ENCODE assay signal across 8 mouse cellular contexts in the genomic region with DNA sequence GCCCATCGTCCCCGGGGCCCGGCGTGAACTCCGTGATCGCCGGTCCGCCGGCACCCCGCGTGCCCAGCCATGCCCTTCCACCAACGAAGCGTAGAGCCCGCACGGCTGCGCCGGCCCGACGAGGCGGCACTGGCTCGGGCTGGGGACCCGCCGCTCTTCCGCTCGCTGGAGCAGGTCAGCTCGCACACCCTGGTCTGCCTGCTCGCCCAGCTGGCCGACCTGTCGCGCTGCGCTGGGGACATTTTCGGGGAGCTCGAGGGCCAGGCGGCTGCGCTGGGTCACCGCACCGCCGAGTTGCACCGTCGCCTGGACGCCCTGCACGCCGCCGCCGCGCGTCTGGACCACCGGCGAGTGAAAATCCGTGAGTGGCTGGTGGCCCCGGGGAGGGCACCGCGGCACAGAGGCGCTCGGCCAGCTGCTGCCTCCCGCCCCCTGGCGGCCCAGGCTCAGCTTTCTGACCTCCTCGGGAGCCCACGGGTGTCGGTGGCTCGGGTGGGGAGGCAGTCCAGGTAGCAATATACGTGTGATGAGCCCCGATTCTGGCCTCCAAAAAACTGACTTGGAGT. TPM values are rescaled to one million over a fixed set of nuclear protein-coding genes. Genes with fewer than 3 reads are reported as not detected.
DNase-seq lines count a peak whose midpoint lies in the region; ATAC-seq and TF ChIP-seq lines count a peak whose summit lies in the region.

A gene (plus strand): TSS at position 70 of the 566 bp plus-strand sequence.

- H3K9me3 ChIP-seq in intestine, postnatal 0 days (ENCODE audit: control insufficient read depth): no peaks in the 10 kb centered on the region
- no peaks in the 10 kb centered on the region for H3K9me3 ChIP-seq in limb, embryonic 13.5 days
- no peaks in the 10 kb centered on the region for H3K9me3 ChIP-seq in midbrain, embryonic 14.5 days (ENCODE audit: control insufficient read depth, low read length)
- no peaks in the 10 kb centered on the region for H3K9me3 ChIP-seq in stomach, embryonic 15.5 days

- TF ChIP-seq CTCF in intestine, postnatal 0 days (IDR thresholded peaks at IDR 0.05; ENCODE audit: low read depth): peak; percentile 83

- WGBS in intestine, postnatal 0 days: 1% methylated on average over 51 of the region's 63 CpGs
- WGBS in limb, embryonic 13.5 days: under 1% methylated on average over 53 of the region's 63 CpGs
- under 1% methylated on average over 63 of the region's 63 CpGs for WGBS in midbrain, embryonic 14.5 days
- WGBS in stomach, embryonic 15.5 days: under 1% methylated on average over 62 of the region's 63 CpGs

- H3K9ac ChIP-seq in intestine, postnatal 0 days (ENCODE audit: low read depth, low read length): peak within 1 kb of the TSS; percentile 74
- peak within 1 kb of the TSS; percentile 95 for H3K9ac ChIP-seq in limb, embryonic 13.5 days
- peak within 1 kb of the TSS; percentile 65 for H3K9ac ChIP-seq in midbrain, embryonic 14.5 days (replicated peaks; ENCODE audit: low read length)
- H3K9ac ChIP-seq in stomach, embryonic 15.5 days: peak within 1 kb of the TSS; percentile 86

- peak within 1 kb of the TSS; percentile 72 for H3K4me3 ChIP-seq in intestine, postnatal 0 days (ENCODE audit: low read depth, low read length)
- peak within 1 kb of the TSS; percentile 83 for H3K4me3 ChIP-seq in limb, embryonic 13.5 days
- H3K4me3 ChIP-seq in midbrain, embryonic 14.5 days (replicated peaks; ENCODE audit: low read depth, low read length): peak within 1 kb of the TSS; percentile 74
- peak within 1 kb of the TSS; percentile 78 for H3K4me3 ChIP-seq in stomach, embryonic 15.5 days (replicated peaks)

- no peaks in the 10 kb centered on the region for H3K27me3 ChIP-seq in intestine, postnatal 0 days (replicated peaks; ENCODE audit: control insufficient read depth, insufficient read depth, low read length)
- no peaks in the 10 kb centered on the region for H3K27me3 ChIP-seq in limb, embryonic 13.5 days
- peaks cover 12% of the 10 kb centered on the region; the same call in 1 of the 2 replicates for H3K27me3 ChIP-seq in midbrain, embryonic 14.5 days (ENCODE audit: control insufficient read depth, insufficient read depth, low read length)
- no peaks in the 10 kb centered on the region for H3K27me3 ChIP-seq in stomach, embryonic 15.5 days (replicated peaks)

- DNase-seq in CD4-positive, CD25-positive, alpha-beta regulatory T cell, adult 2 months (ENCODE audit: low read depth, low spot score): peak; percentile 38
- peak; percentile 82 for DNase-seq in embryo, embryonic 11 days
- peak; percentile 96 for DNase-seq in heart, adult 11 months
- DNase-seq in midbrain, embryonic 14.5 days: peak; percentile 80

- H3K27ac ChIP-seq in intestine, postnatal 0 days (ENCODE audit: low read depth, low read length): no peak within 1 kb of the TSS
- peak within 1 kb of the TSS; percentile 87 for H3K27ac ChIP-seq in limb, embryonic 13.5 days
- H3K27ac ChIP-seq in midbrain, embryonic 14.5 days (replicated peaks; ENCODE audit: low read depth, low read length): peak within 1 kb of the TSS; percentile 60
- H3K27ac ChIP-seq in stomach, embryonic 15.5 days: peak within 1 kb of the TSS; percentile 77

- no peaks in the 10 kb centered on the region for H3K4me1 ChIP-seq in intestine, postnatal 0 days (replicated peaks; ENCODE audit: control insufficient read depth, insufficient read depth, low read length)
- peaks cover 19% of the 10 kb centered on the region for H3K4me1 ChIP-seq in limb, embryonic 13.5 days
- no peaks in the 10 kb centered on the region; the same call in 1 of the 2 replicates for H3K4me1 ChIP-seq in midbrain, embryonic 14.5 days (ENCODE audit: control insufficient read depth, insufficient read depth, low read length)
- peaks cover 12% of the 10 kb centered on the region for H3K4me1 ChIP-seq in stomach, embryonic 15.5 days

- no peaks in the 10 kb centered on the region for H3K36me3 ChIP-seq in intestine, postnatal 0 days (ENCODE audit: control insufficient read depth, insufficient read depth)
- H3K36me3 ChIP-seq in limb, embryonic 13.5 days: no peaks in the 10 kb centered on the region
- H3K36me3 ChIP-seq in midbrain, embryonic 14.5 days (ENCODE audit: control insufficient read depth, insufficient read depth, low read length): no peaks in the 10 kb centered on the region
- no peaks in the 10 kb centered on the region for H3K36me3 ChIP-seq in stomach, embryonic 15.5 days

- ATAC-seq in CD4-positive, CD25-positive, alpha-beta regulatory T cell, adult 4 months: no peak
- peak; percentile 79 for ATAC-seq in intestine, postnatal 0 days
- peak; percentile 78 for ATAC-seq in limb, embryonic 13.5 days (ENCODE audit: low FRiP score, low read depth)
- ATAC-seq in midbrain, embryonic 14.5 days (ENCODE audit: low FRiP score, low TSS enrichment): peak; percentile 76
- peak; percentile 69 for ATAC-seq in stomach, embryonic 15.5 days (ENCODE audit: insufficient read depth, low FRiP score, low read depth)

- H3K4me2 ChIP-seq in intestine, postnatal 0 days (replicated peaks; ENCODE audit: low read depth): peak within 1 kb of the TSS; percentile 100
- peak within 1 kb of the TSS; percentile 84 for H3K4me2 ChIP-seq in limb, embryonic 13.5 days (replicated peaks)
- peak within 1 kb of the TSS; percentile 98 for H3K4me2 ChIP-seq in midbrain, embryonic 14.5 days (ENCODE audit: low read length)
- peak within 1 kb of the TSS; percentile 94 for H3K4me2 ChIP-seq in stomach, embryonic 15.5 days

RNA-seq across cellular contexts. Expression of the gene that starts here (rescaled TPM):
- polyA plus RNA-seq in CD4-positive, CD25-positive, alpha-beta regulatory T cell, adult 4 months (2017; shearing (Covaris generic)): 1 to 10 TPM; 1.5 to 2.2 TPM
- polyA plus RNA-seq in intestine, postnatal 0 days (2015; fragmentation: Nextera tagmentation; extraction: Ambion mirVana): 11.9 and 12.5 TPM in 2 replicates
- 8.1 and 8.6 TPM in 2 replicates for polyA plus RNA-seq in limb, embryonic 13.5 days (2015; fragmentation: Nextera tagmentation; extraction: Ambion mirVana)
- 13.9 and 16.9 TPM in 2 replicates for polyA plus RNA-seq in midbrain, embryonic 14.5 days (2014; fragmentation: Nextera tagmentation; extraction: Ambion mirVana)
- polyA plus RNA-seq in stomach, embryonic 15.5 days (2015; fragmentation: Nextera tagmentation; extraction: Ambion mirVana): 7.0 and 8.2 TPM in 2 replicates

Comparison
In these comparisons a context has a peak if more than half of its experiments do, and no peak if none do; other contexts are left out.
1. DNase-seq: peak in every context shown above with its lines; median percentile 96 in heart, adult 11 months; 82 in embryo, embryonic 11 days; 80 in midbrain, embryonic 14.5 days; 38 in CD4-positive, CD25-positive, alpha-beta regulatory T cell, adult 2 months.